ENCODE assay signal across 14 mouse cellular contexts in the genomic region with DNA sequence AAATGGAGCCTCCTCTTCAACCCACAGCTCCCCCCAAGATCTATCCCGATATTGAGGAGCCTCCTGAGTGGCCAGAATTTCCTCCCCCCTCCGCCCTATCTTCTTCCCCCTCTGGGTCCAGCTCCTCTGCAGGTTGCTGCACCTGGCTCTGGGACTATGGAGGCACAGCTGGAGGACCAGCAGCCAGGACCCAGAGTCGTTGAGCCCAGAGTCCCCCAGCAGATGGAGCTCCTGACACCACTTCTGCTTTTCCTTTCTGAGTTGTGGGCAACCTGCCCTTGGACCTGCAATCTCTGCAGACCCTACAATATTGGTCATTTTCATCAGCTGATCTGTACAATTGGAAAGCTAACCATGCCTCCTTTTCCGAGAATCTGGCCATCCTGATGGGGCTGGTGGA.
"Had no signal": no experiment of that assay in that cellular context is flagged by ENCODE, and none has a peak within 500 bp of the region (broad histone marks: within the 10 kb centered on the region; RNA-seq: fewer than 3 reads in every experiment).

No protein-coding gene starts in this region.

- ATAC-seq: midbrain, embryonic 16.5 days had no signal

- DNase-seq: kidney, adult 9 months; kidney, postnatal 36 days; left cerebral cortex, postnatal 4 days; lung, embryonic 14.5 days; lung, postnatal 14 days; right cerebral cortex, adult 18-20 months; right cerebral cortex, postnatal 25 days; thymus, postnatal 14 days had no signal

- H3K27ac ChIP-seq: kidney, postnatal 0 days; limb, embryonic 13.5 days; macrophage; midbrain, embryonic 12.5 days; neural tube, embryonic 15.5 days had no signal

- H3K4me3 ChIP-seq: limb, embryonic 13.5 days; midbrain, embryonic 12.5 days; neural tube, embryonic 15.5 days had no signal
